Mouse (Mus musculus) embryo, embryonic 11.5 days (tissue): ENCODE measurements around the gene Gm20388.

Source experiments
- DNase-seq: peaks from one replicate; pipeline ENCODE4 v3.0.0-alpha.2; 2012; ENCODE audit warnings: low read depth, low spot score

Gene Gm20388

GRCm38 (mm10) chr8:122437708-122438331 is 2527.2 kb downstream of the Gm20388 start:
- no peak for DNase-seq

GRCm38 (mm10) chr8:122439336-122439735 is 2528.7 kb downstream of the Gm20388 start:
- DNase-seq = no peak

- no peak for DNase-seq
Observed at GRCm38 (mm10) chr8:122441326-122441725, 2530.7 kb downstream of the Gm20388 start.

- DNase-seq = no peak
Observed at GRCm38 (mm10) chr8:122442356-122442755, 2531.7 kb downstream of the Gm20388 start.

- DNase-seq = no peak
Observed at GRCm38 (mm10) chr8:122442781-122443180, 2532.1 kb downstream of the Gm20388 start.

GRCm38 (mm10) chr8:122443262-122444006 is 2532.8 kb downstream of the Gm20388 start, which contains the start of gene Mvd:
TSS of gene Mvd (minus strand) at chr8:122443422.
- DNase-seq = peak; percentile 99

- peak; percentile 32 for DNase-seq
Observed at GRCm38 (mm10) chr8:122444058-122444748, 2533.6 kb downstream of the Gm20388 start.

- no peak for DNase-seq
Observed at GRCm38 (mm10) chr8:122445203-122445602, 2534.6 kb downstream of the Gm20388 start.

- DNase-seq = no peak
Observed at GRCm38 (mm10) chr8:122451161-122451703, 2540.6 kb downstream of the Gm20388 start.

GRCm38 (mm10) chr8:122452154-122452553 is 2541.5 kb downstream of the Gm20388 start:
- no peak for DNase-seq

GRCm38 (mm10) chr8:122454409-122454808 is 2543.8 kb downstream of the Gm20388 start:
- no peak for DNase-seq

- no peak for DNase-seq
Observed at GRCm38 (mm10) chr8:122457171-122457570, 2546.5 kb downstream of the Gm20388 start.

GRCm38 (mm10) chr8:122459218-122459900 is 2548.7 kb downstream of the Gm20388 start:
- no peak for DNase-seq

GRCm38 (mm10) chr8:122459990-122460389 is 2549.3 kb downstream of the Gm20388 start:
- DNase-seq = no peak

- no peak for DNase-seq
Observed at GRCm38 (mm10) chr8:122460524-122461472, 2550.2 kb downstream of the Gm20388 start, which contains the start of gene Snai3. TSS of gene Snai3 (minus strand) at chr8:122460733.

GRCm38 (mm10) chr8:122461473-122462148 is 2551.0 kb downstream of the Gm20388 start:
- DNase-seq = no peak

- DNase-seq = no peak
Observed at GRCm38 (mm10) chr8:122462510-122462909, 2551.9 kb downstream of the Gm20388 start.

GRCm38 (mm10) chr8:122463651-122464640 is 2553.3 kb downstream of the Gm20388 start:
- no peak for DNase-seq

GRCm38 (mm10) chr8:122464985-122465384 is 2554.3 kb downstream of the Gm20388 start:
- no peak for DNase-seq
